Mouse (Mus musculus) macrophage (primary cell): ENCODE data around the gene Myh8. TPM values are rescaled to one million over a fixed set of nuclear protein-coding genes. Genes with fewer than 3 reads are reported as not detected.

Experiments used
- H3K27ac ChIP-seq: fragments of 350-480 bp; formaldehyde crosslinking; 2 replicates; pipeline ENCODE4 v1.9.0; 2021
- H3K36me3 ChIP-seq: fragments of 350-480 bp; formaldehyde crosslinking; 2 replicates; pipeline ENCODE4 v1.9.0; 2021; ENCODE audit errors: inconsistent target
- H3K4me3 ChIP-seq: fragments of 350-480 bp; formaldehyde crosslinking; 2 replicates; pipeline ENCODE4 v1.9.0; 2021; ENCODE audit errors: inconsistent target
- H3K79me2 ChIP-seq: fragments of 350-480 bp; formaldehyde crosslinking; 2 replicates; pipeline ENCODE4 v1.9.0; 2021; ENCODE audit errors: inconsistent target
- WGBS: methylation state at CpG from one replicate; pipeline ENCODE4 v1.1.7; 2026; ENCODE audit warnings: inconsistent platforms; ENCODE audit not compliant: missing documents; 5-methylcytosine and 5-hydroxymethylcytosine counted together
- polyA plus RNA-seq: library from polyadenylated mRNA; stranded (reverse); fragments of 250-400 nt; gene quantifications from 3 replicates; pipeline ENCODE4 v1.2.4, GENCODE M21; 2018; ENCODE audit warnings: inconsistent platforms

Myh8 gene
- polyA plus RNA-seq, 1 experiment from 2014 or later: not detected

DNA sequence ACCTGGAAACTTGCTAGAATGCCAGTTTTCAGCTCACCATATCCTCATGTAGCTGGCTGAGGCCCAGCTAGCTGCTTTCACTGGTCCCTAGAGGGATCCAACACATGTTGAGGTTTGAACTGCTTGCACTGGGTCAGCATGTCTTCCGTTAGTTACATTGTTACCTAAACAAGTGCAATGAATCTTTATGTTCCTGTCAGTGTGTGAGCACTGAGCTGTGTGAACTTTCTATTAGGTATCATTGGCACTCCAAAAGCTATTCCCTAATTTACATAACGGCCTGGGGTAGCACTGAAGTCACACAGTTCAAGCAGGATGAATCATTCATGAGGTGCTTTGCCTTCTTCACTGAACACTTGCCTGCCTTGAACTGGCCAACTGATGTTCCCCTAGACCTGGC is 49.6 kb downstream of the Myh8 start:
- Histone ChIP-seq H3K4me3 (no peak overlapping the region), H3K27ac (no peak overlapping the region), H3K79me2 (no peaks in the 10 kb centered on the region), H3K36me3 (no peaks in the 10 kb centered on the region)
- 79% methylated on average over 2 of the region's 2 CpGs for WGBS

DNA sequence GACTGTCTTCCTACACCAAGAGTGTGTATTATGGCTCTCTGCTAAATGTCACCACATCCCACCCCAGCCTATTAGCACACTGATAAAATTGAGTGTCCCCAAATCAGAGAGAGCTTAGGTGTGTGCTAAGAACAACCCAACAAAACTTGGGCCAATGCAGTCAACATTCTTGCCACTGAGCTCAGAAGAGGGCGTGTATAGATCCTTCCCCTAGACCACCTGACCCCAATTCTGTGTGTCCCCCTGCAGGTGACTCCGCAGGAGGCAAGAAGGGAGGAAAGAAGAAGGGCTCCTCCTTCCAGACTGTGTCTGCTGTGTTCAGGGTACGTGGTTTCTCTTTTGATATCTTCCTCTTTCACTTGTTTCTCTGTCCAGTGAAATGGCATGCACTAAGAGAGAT is 67.6 kb downstream of the Myh8 start:
- Histone ChIP-seq H3K36me3 (no peaks in the 10 kb centered on the region), H3K4me3 (no peak overlapping the region), H3K27ac (no peak overlapping the region), H3K79me2 (no peaks in the 10 kb centered on the region)
- 54% methylated on average over 3 of the region's 3 CpGs for WGBS

DNA sequence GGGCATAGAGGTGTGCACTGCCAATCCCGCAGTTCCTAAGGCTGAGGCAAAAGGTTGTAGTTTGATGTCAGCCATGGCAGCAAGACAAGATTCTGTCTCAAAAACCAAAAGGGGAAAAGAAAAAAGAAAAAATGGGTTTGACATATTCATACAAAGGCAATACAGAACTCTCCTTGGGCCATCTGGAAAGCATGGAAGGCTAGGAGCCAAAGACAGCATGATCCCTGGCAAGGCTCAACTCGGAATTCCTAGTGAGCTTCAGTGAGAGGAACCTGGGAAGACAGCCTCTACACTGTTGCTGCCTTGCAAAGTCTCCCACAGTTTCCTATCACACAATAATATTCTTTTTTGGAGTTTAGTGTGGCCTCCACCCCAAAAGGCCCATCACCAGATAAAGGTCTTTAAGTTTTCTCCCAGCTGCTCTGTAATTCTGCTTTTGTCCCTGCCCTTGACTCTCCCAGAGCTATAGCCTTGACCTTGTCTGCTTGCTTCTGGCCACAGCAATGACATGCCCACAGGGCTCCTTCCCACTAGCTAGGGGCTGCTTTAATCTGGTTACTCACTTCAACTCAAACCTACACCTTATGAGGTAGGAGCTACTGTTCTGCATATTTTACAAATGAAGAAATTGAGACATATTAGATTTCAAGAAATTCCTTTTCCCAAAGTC is 68.4 kb downstream of the Myh8 start:
- Histone ChIP-seq H3K4me3 (no peak overlapping the region), H3K79me2 (no peaks in the 10 kb centered on the region), H3K36me3 (no peaks in the 10 kb centered on the region), H3K27ac (no peak overlapping the region)
- WGBS: 67% methylated on average over 2 of the region's 2 CpGs

DNA sequence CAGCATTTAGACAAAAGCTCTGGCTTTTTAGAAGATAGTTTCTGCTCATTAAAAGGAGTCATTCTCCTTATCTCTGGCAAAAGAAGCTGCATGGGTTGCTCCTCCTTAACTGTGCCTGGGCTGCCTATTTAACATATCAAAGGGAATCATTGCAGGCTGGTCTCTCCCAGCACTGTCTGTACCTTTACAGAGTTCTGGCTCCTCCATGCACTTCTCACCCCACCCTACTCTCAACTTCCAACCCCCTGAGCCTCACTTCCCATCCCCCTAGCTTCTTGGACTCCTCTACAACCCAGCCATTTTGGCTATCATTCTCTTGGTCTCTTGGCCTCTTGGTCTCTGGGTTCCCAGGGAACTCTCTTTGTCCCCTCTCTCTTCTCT is 68.9 kb downstream of the Myh8 start:
- Histone ChIP-seq H3K36me3 (no peaks in the 10 kb centered on the region), H3K79me2 (no peaks in the 10 kb centered on the region), H3K4me3 (no peak overlapping the region), H3K27ac (no peak overlapping the region)

DNA sequence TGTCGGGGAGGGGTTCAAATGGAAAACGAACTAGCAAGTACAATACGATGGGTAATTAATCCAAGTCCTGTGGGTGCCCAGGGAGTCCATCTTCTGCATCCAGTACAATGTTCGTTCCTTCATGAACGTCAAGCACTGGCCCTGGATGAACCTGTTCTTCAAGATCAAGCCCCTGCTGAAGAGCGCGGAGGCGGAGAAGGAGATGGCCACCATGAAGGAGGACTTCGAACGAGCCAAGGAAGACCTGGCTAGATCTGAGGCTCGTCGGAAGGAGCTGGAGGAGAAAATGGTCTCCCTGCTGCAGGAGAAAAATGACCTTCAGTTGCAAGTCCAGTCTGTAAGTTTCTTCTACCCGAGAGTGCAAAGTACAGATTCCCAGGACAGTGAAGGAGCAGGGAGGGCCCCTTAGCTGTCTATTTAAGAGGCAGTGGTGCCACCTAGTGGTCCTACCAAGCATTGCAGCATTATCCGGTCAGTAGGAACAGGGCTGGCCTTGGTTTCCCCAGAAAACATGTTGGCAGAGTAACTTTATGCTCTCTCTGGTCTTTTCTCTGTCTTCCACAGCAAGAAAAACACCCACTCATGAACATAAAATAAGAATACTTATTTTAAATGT is 73.3 kb downstream of the Myh8 start:
- Histone ChIP-seq H3K79me2 (no peaks in the 10 kb centered on the region), H3K4me3 (no peak overlapping the region), H3K27ac (no peak overlapping the region), H3K36me3 (no peaks in the 10 kb centered on the region)
- 52% methylated on average over 14 of the region's 14 CpGs for WGBS

DNA sequence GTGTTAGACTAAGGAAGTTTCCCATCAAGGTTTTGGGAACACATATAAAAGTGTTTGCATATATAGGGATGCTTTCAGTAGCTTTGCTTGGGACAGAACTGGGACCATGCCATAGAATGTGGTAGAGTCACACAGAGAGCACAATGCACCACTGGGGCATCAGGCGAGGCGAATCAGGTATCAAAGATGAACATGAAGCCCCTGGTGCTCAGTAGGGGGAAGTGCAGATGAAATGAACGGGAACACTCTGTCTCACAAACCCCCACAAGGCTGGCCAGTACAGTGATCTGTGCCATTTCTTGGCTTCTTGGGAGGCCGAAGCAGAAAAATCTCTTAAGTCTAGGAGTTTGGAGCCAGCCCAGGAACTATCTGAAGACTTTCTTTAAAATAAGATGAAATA is 76.1 kb downstream of the Myh8 start:
- H3K36me3 ChIP-seq: no peaks in the 10 kb centered on the region
- H3K79me2 ChIP-seq: no peaks in the 10 kb centered on the region
- H3K4me3 ChIP-seq: no peak overlapping the region
- no peak overlapping the region for H3K27ac ChIP-seq
- whole genome bisulfite sequencing: 33% methylated on average over 4 of the region's 4 CpGs

DNA sequence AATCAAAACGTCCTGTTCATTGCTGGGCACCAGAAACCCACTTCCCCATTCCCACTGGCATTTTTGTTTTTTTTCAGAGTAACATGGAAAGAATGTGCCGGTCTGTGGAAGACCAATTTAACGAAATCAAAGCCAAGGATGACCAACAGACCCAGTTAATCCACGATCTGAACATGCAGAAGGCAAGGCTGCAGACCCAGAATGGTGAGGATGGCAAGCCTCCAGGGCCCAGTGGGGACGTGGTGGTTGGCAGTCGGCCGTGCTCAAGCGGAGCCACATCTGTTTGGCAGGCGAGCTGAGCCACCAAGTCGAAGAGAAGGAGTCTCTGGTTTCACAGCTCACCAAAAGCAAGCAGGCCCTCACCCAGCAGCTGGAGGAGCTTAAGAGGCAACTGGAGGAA is 81.1 kb downstream of the Myh8 start:
- no peaks in the 10 kb centered on the region for H3K36me3 ChIP-seq
- 61% methylated on average over 10 of the region's 10 CpGs for WGBS
- H3K4me3 ChIP-seq: no peak overlapping the region
- H3K27ac ChIP-seq: no peak overlapping the region
- no peaks in the 10 kb centered on the region for H3K79me2 ChIP-seq

Other genes with a start within 250 kb of the Myh8 start
- 15.4 to 24.5 TPM (median 17.3 TPM) in 3 replicates for gene Adprm, start 224.5 kb upstream of the Myh8 start, polyA plus RNA-seq
- gene Sco1, start 224.5 kb upstream of the Myh8 start, polyA plus RNA-seq: 8.3 to 14.2 TPM (median 13.6 TPM) in 3 replicates
- 0.03 TPM in 1 of 3 replicates, not detected in the others for gene Myh3, start 198.8 kb upstream of the Myh8 start, polyA plus RNA-seq
- not detected in 3 replicates for gene Myh2, start 106.1 kb upstream of the Myh8 start, polyA plus RNA-seq
- not detected in 3 replicates for gene Myh1, start 77.1 kb upstream of the Myh8 start, polyA plus RNA-seq
- not detected in 3 replicates for gene Myh4, start 39.1 kb upstream of the Myh8 start, polyA plus RNA-seq
- not detected in 3 replicates for gene Myh13, start 44.5 kb downstream of the Myh8 start, polyA plus RNA-seq
- gene Gas7, start 178.3 kb downstream of the Myh8 start, polyA plus RNA-seq: 39.5 to 121 TPM (median 113 TPM) in 3 replicates